Mouse (Mus musculus) liver, embryonic 14.5 days (tissue): ENCODE data around the gene Glt8d2.

Experiments
- CTCF ChIP-seq: IDR thresholded peaks from 2 replicates; pipeline ENCODE4 v1.5.1; 2016; ENCODE audit warnings: antibody characterized with exemption, low read depth, control low read depth
- EP300 ChIP-seq: IDR thresholded peaks from 2 replicates; pipeline ENCODE4 v1.6.1; 2016; ENCODE audit warnings: antibody characterized with exemption, low read depth

GRCm38 (mm10) chr10:82629111-82629585, 61.3 kb downstream of the Glt8d2 start:
- TF ChIP-seq EP300 (no peak), CTCF (no peak)
